Mouse (Mus musculus) stomach, adult 2 months (tissue): Measurements from ENCODE around the gene Pck2. TPM values are rescaled to one million over a fixed set of nuclear protein-coding genes. Genes with fewer than 3 reads are reported as not detected.

Source experiments
- polyA plus RNA-seq: library from polyadenylated mRNA; depleted of rRNA; stranded (reverse); fragments of >200 nt; gene quantifications from 2 replicates; pipeline ENCODE4 v1.2.3, GENCODE M21; 2012; rRNA removed

The Pck2 gene
- 9.6 and 12.0 TPM in 2 replicates for polyA plus RNA-seq

DNA sequence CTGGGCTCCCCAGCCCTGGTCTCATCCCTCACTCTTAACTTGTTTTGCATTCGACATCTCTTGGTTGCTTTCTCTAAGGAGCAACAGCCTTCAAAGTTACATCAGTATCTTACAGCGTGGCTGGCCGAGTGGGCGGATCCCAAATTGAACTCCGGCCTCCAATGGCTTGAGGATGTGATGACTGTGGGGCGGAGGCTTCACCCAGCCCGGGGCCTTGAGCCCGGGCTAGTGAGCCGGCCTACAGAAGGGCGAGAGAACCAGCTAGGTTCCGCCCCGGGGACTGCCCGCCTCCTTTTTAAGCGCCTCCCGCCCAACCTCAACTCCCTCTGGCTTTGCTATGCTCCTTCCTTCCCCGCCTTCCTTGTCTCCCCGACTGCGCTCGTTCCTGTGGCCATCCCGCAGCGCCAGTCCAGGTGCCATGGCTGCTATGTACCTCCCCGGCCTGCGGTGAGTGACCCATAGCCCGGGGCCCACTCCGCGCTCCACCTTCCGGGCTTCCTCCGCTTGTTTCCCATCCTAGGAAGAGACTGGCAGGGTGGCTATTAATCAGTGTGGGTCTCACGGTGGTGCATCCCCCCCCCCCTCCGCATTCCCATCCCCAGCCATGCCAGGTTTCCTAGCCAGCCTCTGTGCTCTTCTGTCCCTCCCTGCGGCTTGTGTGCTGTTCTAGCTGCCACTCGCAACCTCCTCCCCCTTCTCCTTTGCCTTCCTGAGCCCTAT, at the start of gene Pck2:
Gene Pck2 (plus strand): TSS at position 200 of the 720 bp plus-strand sequence.

DNA sequence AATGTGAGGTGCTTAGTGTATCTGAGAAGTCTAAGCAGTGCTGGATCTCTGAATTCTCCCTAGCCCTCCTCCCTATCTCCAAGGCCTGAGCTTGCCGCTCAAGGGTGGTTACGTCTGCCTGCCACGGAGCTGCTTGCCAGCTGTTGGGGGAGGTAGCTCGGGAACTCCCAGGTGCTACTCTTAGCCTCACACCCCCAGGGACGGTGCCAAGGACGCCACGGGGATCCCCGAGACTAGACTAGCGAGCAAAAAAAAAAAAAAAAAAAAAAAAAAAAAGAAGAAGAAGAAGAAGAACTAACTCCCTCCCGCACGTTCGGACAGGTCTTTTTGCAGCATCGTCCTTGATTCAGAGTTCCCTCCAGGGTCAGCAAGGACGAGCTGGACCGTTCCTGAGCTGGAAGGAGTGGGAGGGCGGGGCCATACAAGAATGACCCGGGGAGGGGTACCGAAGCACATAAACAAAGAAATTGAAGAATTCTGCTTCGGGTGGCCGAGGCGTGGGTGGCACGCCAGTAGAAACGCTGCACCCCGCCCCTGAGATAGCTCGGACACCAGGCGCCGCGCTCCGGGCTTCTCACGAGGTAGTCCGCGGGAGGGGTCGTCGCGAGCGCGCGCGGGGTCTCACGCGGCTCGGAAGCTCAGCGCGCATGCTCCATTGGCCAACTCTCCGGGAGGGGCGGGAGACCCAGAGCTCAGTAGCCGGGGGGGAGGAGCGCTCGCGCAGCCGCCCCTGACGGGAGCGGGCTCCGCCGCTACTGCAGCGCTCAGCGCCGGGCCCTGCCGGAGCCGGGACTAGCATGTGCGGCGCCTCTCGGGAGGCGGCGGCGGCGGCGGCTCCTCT, 49.5 kb upstream of the Pck2 start, which contains the start of gene Carmil3:
Gene Carmil3 (plus strand): TSS at position 291 of the 841 bp plus-strand sequence.

DNA sequence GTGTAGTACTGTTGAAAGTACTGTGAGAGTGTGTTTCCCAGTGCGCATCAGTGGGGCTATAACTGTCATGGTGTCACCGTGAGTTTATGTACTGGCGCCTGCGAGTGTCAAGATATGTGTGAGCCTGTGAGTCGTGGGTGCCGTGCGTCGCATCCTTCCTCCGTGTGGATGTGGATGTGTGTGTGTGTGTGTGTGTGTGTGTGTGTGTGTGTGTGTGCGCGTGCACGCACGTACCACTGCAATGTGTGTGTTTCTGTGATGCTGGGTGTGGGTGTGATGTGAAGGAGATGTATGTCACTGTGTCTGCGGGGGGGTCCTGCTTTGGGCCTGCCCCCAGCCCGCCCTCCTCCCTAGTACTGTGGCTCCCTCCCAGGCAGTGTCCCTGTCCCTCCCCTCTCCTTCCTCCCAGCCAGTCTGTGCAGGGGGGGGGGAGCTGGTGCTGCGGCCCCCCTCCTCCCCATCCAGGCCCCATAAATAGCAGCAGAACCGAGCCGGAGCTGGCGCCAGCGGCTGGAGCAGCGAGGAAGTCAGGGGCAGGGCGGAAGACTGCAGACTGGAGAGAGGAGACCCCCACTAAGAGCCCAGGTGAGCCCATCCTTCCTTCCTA, 29.8 kb upstream of the Pck2 start, which contains the start of gene Cpne6:
Gene Cpne6 (plus strand): TSS at position 321 of the 607 bp plus-strand sequence.

DNA sequence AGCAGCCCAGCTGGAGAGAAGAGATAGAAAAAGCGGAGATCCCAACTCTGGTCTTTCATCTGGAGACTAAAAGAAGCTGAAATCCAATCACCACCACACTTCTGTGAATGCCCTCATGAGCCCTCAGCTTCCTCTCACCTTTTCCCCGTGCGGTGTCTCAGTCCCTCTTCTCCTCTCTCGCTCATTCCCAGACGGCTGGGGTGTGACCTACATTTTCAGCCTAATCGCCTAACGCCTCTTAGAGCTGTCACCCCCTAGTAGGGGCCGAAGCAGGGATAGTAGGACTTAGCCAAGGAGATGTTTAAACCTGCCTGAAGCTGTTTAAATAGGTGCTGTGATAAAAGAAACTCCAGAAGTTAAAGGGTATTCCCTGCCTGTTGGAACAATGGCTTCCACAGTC, 15.3 kb upstream of the Pck2 start, which contains the start of gene Nrl:
Gene Nrl (minus strand): TSS at position 197 of the 400 bp plus-strand sequence.

DNA sequence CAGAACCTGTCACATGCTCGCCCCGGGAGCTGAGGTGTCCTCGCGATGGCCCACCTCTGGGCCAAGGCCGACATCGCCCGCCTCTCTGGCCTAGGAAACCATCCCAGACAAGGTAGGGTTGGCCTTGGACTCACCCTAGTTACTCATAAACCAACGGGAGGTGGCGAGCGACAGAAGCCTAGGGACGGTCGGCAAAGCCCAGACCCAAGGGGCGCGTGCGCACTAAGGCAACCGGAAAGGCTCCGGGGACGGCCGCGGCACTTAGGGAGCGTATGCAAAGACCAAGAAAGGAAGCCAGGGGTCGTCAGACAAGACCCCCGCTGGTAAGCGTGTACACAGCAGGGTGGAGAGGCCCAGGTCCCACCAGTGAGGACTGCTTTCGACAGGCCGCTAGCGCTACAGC, 19.7 kb downstream of the Pck2 start, which contains the start of gene Dcaf11:
Gene Dcaf11 (plus strand): TSS at position 208 of the 403 bp plus-strand sequence.

DNA sequence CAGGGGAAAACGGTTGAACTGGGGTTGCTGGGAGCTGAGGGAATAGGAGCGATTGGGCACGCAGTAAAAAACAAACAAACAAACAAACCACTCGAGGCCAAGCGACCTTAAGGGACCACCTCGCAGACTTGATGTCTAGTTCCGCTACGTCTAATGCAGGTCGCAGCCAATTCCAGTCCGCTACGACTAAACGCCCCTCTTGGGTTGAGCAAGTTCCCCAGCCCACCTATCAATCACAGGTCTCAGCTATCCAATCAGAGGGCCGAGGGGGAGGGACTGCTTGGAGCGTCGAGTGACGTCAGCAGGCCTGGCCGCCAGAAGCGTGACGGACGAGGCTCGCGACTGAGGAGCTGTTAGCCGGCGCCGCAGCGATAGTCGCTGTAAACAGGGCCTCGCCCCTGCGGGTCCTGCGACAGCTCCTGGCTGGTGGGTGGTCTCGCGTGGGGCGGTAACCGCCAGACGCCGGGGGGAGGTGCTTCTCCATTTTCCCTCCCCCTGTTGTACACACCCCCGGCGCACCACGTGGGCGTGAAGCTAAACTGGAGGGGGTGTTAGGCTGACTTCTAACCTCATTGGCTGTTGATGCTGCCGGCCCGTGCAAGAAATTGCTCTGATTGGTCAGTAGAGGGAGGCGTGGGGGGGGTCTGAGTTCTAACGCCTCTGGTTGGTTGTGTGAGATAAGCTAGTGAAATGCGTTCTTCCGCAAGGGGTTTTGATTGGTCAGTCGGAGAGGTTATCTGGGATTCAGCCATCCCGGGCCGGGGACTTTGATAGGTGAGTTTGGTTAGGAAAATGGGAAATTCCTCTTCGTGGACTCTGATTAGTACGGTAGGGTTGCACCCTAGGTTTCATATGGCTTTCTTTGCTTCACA, 20.4 kb downstream of the Pck2 start, which contains the start of gene A730061H03Rik:
Gene A730061H03Rik (minus strand): TSS at position 205 of the 872 bp plus-strand sequence.

DNA sequence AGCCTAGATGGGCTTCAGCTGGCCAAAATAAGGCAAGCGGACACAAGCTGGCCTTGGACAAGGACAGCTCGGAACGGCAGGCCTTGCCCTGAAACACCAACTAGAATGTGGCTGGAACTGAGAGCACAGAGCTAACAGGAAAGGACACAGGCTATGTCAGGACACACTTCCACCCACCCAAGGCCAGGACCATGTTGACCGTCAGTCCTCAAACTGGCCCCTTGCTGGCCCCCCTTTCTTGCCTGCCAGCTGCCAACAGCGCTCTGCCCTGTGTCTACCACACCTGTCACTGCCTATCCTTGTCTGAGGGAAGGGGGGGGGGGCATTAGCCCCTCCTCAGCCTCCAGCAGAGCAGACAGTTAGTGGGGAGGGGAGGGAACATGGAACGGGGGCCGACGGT, 35.2 kb downstream of the Pck2 start, which contains the start of gene Fitm1:
Gene Fitm1 (plus strand): TSS at position 316 of the 400 bp plus-strand sequence.

DNA sequence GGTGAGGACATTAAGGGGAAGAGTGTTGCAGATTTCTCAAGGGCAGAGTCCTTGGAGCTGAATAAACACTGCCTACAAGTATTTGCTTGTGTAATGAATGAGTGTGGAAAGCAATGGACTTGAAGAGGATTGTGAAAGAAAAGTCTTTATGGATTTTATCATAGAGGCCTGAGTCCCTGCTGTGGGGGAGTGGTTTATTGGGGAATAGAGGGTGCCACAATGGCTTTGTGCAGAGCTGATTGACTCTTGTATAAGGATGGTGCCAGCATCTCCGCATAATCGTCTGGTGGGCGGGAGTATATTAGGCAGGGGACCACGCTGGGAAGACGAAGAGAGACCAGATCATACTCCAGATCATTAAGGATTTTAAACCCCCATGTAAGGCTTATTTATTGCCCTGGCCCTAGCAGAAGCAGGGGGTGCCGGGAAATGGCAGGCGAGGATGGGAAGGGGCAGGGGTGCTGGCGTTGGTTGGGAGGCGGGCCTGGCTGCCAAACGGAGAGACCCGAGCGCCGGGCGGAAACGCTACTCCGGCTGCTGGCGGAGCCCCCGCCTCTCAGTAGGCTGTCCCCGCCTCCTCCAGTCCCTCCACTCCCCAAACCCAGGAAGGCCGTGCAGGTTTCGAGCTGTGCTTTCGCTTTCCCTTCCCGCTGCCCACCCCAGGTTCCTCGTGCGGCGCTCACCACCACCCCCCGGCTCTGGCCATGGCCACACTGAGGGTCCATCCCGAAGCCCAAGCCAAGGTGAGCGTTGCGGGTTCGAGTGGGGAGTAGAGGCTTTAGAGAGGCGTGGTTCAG, 38.0 kb downstream of the Pck2 start, which contains the start of gene Psme1:
Gene Psme1 (plus strand): TSS at position 253 of the 797 bp plus-strand sequence.

DNA sequence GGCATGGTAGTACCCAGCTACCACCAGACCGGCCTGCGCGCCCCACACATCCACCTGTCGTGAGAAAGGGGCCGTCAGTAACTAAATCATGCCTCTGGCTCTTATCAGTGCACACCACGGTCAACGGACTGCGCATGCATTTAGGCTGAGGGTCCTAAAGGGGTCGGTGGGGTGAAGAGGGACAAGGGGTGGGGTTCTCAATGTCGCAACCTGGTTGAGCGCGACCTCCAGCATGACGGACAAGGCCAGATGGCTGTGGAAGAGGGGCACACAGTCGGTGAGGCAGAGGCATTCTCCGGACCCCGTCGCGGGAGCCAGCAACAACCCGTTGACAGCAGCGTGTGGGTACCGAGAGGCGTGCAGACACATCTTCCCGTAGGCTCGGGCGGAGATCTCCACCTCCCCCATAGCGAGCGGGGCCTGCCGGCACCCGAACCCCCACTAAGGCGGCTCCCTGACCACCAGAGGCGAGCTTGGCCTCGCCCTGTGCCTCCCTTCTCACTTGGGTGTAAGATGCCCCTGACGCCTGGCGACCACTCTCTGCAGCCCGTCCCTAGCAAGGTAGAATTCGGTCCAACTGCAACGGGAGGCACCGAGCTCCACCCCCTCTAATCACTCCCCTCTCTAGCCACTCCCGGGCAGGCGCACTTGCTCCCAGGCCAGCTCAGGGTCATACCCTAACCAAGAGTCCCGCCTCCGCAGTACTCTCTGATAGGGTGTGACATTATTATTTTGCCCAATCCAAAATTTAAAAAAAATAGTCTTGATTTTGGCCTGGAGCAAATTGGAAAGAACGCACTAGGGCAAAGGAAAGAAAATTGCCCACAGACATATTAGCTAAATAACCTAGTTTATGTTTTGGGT, 44.9 kb downstream of the Pck2 start, which contains the start of gene Emc9:
Gene Emc9 (minus strand): TSS at position 601 of the 864 bp plus-strand sequence.

DNA sequence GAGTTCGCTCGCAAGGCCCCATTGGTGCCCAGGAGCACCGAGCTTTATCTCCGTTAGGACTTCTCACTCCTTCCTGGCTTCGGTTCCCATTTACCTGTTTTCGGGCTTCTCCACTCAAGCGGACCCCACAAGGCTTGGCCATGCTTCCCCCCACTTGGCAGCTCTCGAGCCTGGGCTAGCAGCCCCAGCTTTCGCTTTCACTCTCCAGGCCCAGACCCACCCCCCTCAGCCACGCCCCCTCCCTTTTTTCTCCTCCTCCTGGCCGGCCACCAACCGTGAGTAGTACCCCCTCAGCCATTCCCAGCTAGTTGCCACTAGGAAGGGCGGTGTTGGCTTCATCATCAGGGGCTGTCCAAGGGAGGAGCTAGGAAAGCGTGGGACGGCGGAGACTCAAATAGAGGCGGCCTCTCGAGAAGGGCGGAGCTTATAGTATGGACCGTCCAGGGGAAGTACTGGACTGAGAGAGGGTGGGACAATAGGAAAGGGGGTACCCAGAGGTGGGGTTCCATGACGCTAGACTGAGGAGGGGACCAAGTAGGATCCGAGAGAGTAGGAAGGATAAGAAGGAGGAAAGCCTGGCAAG, 50.8 kb downstream of the Pck2 start, which contains the start of gene Psme2:
Gene Psme2 (minus strand): TSS at position 366 of the 583 bp plus-strand sequence.

DNA sequence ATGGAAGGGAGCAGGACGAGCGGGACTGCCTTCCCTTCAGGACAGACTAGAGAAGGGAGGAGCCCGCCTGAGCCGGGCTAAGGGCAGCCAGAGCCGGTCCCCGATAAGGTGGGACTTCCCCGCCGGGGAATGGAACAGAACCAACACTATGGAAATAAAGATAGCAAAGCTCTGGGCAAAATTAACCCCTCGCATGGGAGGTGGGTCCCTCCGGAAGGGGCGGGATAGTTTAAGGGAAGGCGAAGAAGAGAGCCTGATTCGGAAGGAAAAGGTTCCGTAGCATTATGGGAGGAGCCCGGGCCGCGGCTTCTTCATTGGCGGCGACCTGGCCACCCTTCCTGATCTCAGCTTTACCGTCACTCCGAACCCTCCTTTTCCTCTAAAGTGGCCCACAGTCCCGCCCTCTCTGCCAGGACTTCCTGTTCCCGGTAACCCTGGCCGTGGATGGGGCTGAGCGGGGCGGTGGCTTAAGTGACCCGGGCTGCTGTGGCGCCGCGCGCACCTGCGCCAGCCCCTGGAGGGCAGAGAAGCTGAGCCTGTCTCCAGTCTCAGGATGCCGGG, 51.3 kb downstream of the Pck2 start, which contains the start of gene Rnf31:
Gene Rnf31 (plus strand): TSS at position 378 of the 561 bp plus-strand sequence.

Other genes starting within 250 kb of the Pck2 start
- gene Dhrs4, start 61.5 kb upstream of the Pck2 start, polyA plus RNA-seq = 9.0 and 9.5 TPM in 2 replicates
- 0.84 and 1.7 TPM in 2 replicates for gene Carmil3, start 49.6 kb upstream of the Pck2 start, polyA plus RNA-seq
- 0.02 and 0.04 TPM in 2 replicates for gene Cpne6, start 29.8 kb upstream of the Pck2 start, polyA plus RNA-seq
- gene Nrl, start 15.3 kb upstream of the Pck2 start, polyA plus RNA-seq = not detected in 2 replicates
- 34.1 and 39.6 TPM in 2 replicates for gene Dcaf11, start 19.7 kb downstream of the Pck2 start, polyA plus RNA-seq
- 0.36 and 0.43 TPM in 2 replicates for gene A730061H03Rik, start 20.1 kb downstream of the Pck2 start, polyA plus RNA-seq
- 5.4 and 7.6 TPM in 2 replicates for gene Fitm1, start 35.4 kb downstream of the Pck2 start, polyA plus RNA-seq
- 18.6 and 20.4 TPM in 2 replicates for gene Psme1, start 37.9 kb downstream of the Pck2 start, polyA plus RNA-seq
- gene Emc9, start 45.0 kb downstream of the Pck2 start, polyA plus RNA-seq = 8.2 and 12.0 TPM in 2 replicates
- gene Psme2, start 50.8 kb downstream of the Pck2 start, polyA plus RNA-seq = 20.5 and 26.3 TPM in 2 replicates
- 14.6 and 15.8 TPM in 2 replicates for gene Rnf31, start 51.4 kb downstream of the Pck2 start, polyA plus RNA-seq
- 20.0 and 20.2 TPM in 2 replicates for gene Irf9, start 63.3 kb downstream of the Pck2 start, polyA plus RNA-seq
- 4.1 and 5.4 TPM in 2 replicates for gene Rec8, start 77.8 kb downstream of the Pck2 start, polyA plus RNA-seq
- gene Ipo4, start 95.7 kb downstream of the Pck2 start, polyA plus RNA-seq = 31.9 and 34.9 TPM in 2 replicates
- 8.5 and 8.6 TPM in 2 replicates for gene Gm49378, start 97.6 kb downstream of the Pck2 start, polyA plus RNA-seq
- gene Tm9sf1, start 103.5 kb downstream of the Pck2 start, polyA plus RNA-seq = 55.0 and 58.0 TPM in 2 replicates
- 0.38 and 0.49 TPM in 2 replicates for gene Tssk4, start 109.9 kb downstream of the Pck2 start, polyA plus RNA-seq
- 6.8 and 7.4 TPM in 2 replicates for gene Mdp1, start 120.2 kb downstream of the Pck2 start, polyA plus RNA-seq
- 3.7 and 4.7 TPM in 2 replicates for gene Gmpr2, start 131.7 kb downstream of the Pck2 start, polyA plus RNA-seq
- gene Nedd8, start 131.9 kb downstream of the Pck2 start, polyA plus RNA-seq = 167 and 187 TPM in 2 replicates
- 3.1 and 4.4 TPM in 2 replicates for gene Tinf2, start 141.6 kb downstream of the Pck2 start, polyA plus RNA-seq
- 29.4 and 45.8 TPM in 2 replicates for gene Tgm1, start 173.7 kb downstream of the Pck2 start, polyA plus RNA-seq
- gene Rabggta, start 182.0 kb downstream of the Pck2 start, polyA plus RNA-seq = 24.3 and 27.3 TPM in 2 replicates
- 50.3 and 51.5 TPM in 2 replicates for gene Dhrs1, start 205.4 kb downstream of the Pck2 start, polyA plus RNA-seq
- gene Nop9, start 205.4 kb downstream of the Pck2 start, polyA plus RNA-seq = 5.8 and 6.9 TPM in 2 replicates
- gene Cideb, start 218.2 kb downstream of the Pck2 start, polyA plus RNA-seq = 16.4 and 17.4 TPM in 2 replicates
- gene Ltb4r2, start 221.2 kb downstream of the Pck2 start, polyA plus RNA-seq = 5.8 and 10.2 TPM in 2 replicates
- gene Ltb4r1, start 225.7 kb downstream of the Pck2 start, polyA plus RNA-seq = 5.6 and 10.4 TPM in 2 replicates
- gene Adcy4, start 243.8 kb downstream of the Pck2 start, polyA plus RNA-seq = 8.0 and 9.3 TPM in 2 replicates
- 16.6 and 17.9 TPM in 2 replicates for gene Ripk3, start 248.6 kb downstream of the Pck2 start, polyA plus RNA-seq